Mouse (Mus musculus) G1E-ER4 (cell line): ENCODE measurements around the gene Rnf180. TPM values are rescaled to one million over a fixed set of nuclear protein-coding genes. Genes with fewer than 3 reads are reported as not detected.

Experiments
- GATA1 ChIP-seq: IDR thresholded peaks from one replicate; pipeline ENCODE4 v1.8.0; 2012; ENCODE audit warnings: low read length, inconsistent platforms
- polyA plus RNA-seq: library from polyadenylated mRNA; stranded (reverse); fragments of >175 nt; gene quantifications from 2 replicates; pipeline ENCODE4 v1.2.3, GENCODE M21; 2012

Gene Rnf180
- polyA plus RNA-seq: 0.02 TPM in 1 of 2 replicates, not detected in the other

DNA sequence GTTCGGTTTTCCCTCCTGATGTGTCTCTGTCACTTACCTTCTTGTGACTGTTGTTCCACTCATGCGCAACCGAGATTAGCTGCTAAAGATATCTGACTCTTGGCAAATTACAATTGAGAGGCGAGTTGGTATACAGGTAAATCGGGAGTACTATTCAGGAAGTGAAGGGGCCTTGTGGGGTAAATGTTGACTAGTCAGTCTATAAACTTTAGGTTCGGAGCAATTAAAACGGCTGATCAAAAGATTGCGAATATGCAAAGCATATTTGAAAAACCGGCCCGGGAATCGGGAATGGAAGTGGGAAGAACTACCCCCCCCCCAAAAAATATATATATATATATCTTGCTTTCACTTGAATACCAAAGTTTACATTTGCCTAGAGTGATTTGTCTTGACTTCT is at the start of gene Rnf180:
Gene Rnf180, minus strand, starts transcription at position 101 of the 400 bp plus-strand sequence.
- TF ChIP-seq GATA1: no peak

GRCm38 (mm10) chr13:105331199-105331968 is 36.8 kb upstream of the Rnf180 start:
- TF ChIP-seq GATA1: no peak

- TF ChIP-seq GATA1: no peak
Observed at GRCm38 (mm10) chr13:105326946-105327345, 32.3 kb upstream of the Rnf180 start.

- TF ChIP-seq GATA1: no peak
Observed at GRCm38 (mm10) chr13:105316926-105317325, 22.3 kb upstream of the Rnf180 start.

- no peak for TF ChIP-seq GATA1
Observed at GRCm38 (mm10) chr13:105316009-105316408, 21.4 kb upstream of the Rnf180 start.

DNA sequence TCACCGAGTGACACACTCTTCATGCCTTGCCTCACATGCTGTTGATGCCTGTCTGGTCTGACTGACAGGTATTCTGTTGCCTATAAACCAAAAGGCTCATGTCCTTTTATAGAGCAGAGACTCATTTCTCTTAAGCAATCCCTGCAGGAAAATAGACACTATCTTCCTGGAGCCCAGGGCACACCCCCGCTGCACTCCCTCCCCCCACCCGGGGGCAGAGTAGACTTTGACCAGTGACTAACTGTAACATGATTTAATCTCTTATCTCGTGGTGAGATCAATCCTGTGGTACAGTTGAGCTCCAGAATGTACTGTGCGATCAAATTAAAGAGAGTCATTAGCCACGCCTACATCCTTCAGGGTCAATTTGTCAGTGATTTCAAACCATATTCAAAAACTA is 18.1 kb upstream of the Rnf180 start:
- no peak for TF ChIP-seq GATA1

GRCm38 (mm10) chr13:105305513-105305912 is 10.9 kb upstream of the Rnf180 start:
- no peak for TF ChIP-seq GATA1

DNA sequence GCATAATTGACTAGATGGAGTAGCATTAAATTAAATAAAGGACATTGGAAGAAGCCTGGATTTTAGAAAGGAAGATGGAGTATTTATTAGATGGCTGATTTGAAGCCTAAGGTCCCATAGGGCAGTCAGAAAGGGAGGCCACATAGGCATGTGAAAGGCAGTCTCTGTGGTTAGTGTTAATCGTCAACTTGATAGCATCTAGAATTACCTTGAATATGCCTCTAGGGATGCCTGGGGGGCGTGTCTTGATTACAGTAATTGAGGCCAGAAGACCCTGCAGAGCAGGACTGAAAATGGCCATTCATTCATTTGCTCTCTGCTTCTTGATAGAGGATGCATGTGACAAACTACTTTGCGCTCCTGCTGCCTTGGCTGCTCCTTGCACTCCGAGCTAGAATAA is 9.4 kb upstream of the Rnf180 start:
- TF ChIP-seq GATA1: no peak

DNA sequence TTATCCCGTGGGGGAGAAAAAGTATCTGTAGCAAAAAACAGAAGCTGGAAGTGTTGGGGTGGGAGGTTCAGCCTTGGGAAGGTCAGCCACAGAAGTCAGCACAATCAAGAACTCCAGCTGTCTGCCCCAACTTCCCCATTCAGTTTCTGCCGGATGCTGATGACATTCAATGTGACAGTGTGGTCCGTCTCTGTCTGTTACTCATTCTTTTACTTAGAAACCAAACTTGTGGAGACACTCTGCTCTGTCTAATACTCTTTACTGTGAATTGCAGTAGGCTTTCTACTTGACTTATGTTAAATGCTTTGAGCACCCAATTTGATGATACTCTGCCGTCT is 5.4 kb upstream of the Rnf180 start:
- TF ChIP-seq GATA1: no peak

DNA sequence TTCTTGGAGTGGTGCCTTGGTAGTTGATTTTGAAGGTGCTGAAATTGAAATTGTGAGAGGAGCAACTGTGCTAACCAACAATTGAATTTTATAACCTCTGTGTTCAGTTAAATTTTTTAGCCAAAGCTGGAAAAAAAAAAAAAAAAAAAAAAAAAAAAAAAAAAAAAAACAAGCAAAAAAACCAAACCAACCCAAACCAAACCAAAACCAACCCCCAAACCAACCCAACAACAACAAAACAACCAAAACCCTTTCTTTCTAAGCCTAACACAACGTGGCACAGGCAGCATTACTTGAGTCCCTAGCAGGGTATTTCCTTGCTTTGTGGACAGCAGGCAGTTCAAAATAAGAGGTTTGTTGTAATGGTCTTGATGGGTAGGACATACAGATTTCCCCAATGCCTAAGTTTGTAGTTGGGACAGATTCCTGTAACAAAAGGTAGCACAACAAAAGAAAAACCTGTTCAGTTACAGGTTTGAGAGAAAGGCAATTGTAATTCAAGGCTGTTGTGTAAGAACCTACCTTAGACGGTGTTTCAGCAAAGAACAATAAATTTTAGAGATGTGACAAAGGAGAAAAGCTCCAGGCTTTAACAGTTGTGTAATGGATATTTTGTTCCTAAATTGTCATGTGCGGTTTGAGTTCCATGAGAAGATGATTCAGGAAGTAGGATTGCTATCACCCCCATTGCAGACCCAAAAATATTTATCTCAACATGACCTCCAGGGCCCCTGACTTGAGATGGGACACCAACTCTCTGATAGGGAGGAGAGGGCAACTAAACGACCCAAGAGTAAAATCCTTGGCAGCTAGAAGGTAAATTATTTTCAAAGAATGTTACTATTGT is 4.8 kb upstream of the Rnf180 start:
- TF ChIP-seq GATA1: no peak

GRCm38 (mm10) chr13:105293781-105294667 is 591 bp downstream of the Rnf180 start:
- TF ChIP-seq GATA1: no peak

DNA sequence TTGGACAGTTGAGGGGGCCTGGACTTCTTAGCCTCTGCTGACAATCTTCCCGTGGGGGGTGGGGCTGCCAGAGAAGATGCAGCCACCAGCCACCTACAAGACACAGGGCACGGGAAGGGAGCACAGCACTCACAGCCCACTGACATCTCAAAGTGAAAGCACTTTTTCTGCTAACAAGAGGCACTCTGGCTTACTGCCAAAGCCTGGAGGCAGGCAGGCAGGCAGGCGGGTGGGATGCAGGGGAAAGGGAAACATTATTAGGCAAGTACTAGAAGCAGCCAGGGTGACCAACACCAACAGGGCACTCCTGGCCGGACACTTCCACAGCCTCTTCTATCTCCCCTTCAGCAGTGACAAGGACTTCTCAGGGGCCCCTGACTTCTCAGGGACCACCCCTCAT is 2.8 kb downstream of the Rnf180 start:
- TF ChIP-seq GATA1: no peak

- no peak for TF ChIP-seq GATA1
Observed at GRCm38 (mm10) chr13:105290594-105290993, 4.0 kb downstream of the Rnf180 start.

- TF ChIP-seq GATA1: no peak
Observed at GRCm38 (mm10) chr13:105290021-105290420, 4.6 kb downstream of the Rnf180 start.

GRCm38 (mm10) chr13:105279397-105280018 is 15.1 kb downstream of the Rnf180 start:
- no peak for TF ChIP-seq GATA1

DNA sequence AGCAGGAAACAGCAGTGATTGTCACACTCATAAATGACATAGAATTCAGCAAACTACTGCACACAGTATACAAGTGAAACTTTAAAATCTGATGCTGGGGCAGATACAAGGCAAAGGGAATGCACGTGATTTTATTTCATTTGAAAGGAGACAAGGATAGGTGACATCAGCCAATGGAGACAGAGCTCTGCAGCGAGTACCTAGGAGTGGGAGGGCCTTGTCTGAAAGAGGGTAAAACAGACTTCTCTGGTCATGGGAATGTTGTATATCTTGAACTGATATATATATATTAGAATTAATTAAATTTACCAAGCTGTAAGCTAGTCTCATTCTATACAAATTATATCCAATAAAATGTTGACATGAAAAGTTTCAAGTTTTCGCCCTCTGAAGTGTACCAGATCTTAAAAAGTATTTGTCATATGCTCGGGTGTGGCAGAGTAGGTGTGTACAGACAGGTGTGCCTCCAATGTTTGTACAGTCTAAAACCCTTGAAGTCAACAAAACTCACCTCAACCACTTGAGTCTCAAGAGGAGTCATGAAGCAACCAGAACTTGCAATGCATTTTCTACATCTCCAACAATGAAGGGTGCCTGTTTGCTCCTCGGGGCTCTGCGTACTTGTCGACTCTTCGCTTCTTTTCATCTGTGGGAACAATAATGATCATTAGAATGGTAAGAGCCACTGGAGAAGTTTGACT is 24.1 kb downstream of the Rnf180 start:
- TF ChIP-seq GATA1: no peak
